Mouse (Mus musculus) ES-E14 (cell line): ENCODE data around the gene Slc22a3. TPM values are rescaled to one million over a fixed set of nuclear protein-coding genes. Genes with fewer than 3 reads are reported as not detected.

ENCODE experiments used
- DNase-seq: peaks from one replicate; pipeline ENCODE4 v3.0.0-alpha.2; 2013; ENCODE audit warnings: low read depth, low spot score
- H3K27ac ChIP-seq: 2 replicates; pipeline ENCODE4 v1.5.1; 2012; ENCODE audit warnings: low read depth, mild to moderate bottlenecking, low read length, moderate library complexity, mixed read lengths; ENCODE audit not compliant: poor library complexity, insufficient read depth, severe bottlenecking
- H3K36me3 ChIP-seq: 2 replicates; pipeline ENCODE4 v1.6.1; 2012; ENCODE audit warnings: mild to moderate bottlenecking, low read length, moderate library complexity, mixed read lengths; ENCODE audit not compliant: control insufficient read depth, poor library complexity, insufficient read depth, severe bottlenecking
- H3K4me1 ChIP-seq, 2 experiments: fragments of 150-350 bp in 1 of 2; sonication (generic) in 1 of 2; 2 replicates each; pipeline ENCODE4 v1.6.1; 2012; ENCODE audit warnings: low read length in 2 of 2, mild to moderate bottlenecking in 1 of 2, mixed read lengths in 1 of 2; ENCODE audit not compliant: control insufficient read depth in 2 of 2, insufficient read depth in 2 of 2, poor library complexity in 1 of 2
- H3K4me3 ChIP-seq, 2 experiments: fragments of 150-350 bp in 1 of 2; sonication (generic) in 1 of 2; 2 replicates each; pipeline ENCODE4 v1.5.1; 2012; ENCODE audit warnings: low read length in 2 of 2, low read depth in 1 of 2, mild to moderate bottlenecking in 1 of 2, mixed read lengths in 1 of 2; ENCODE audit not compliant: insufficient read depth in 1 of 2, poor library complexity in 1 of 2, severe bottlenecking in 1 of 2
- H3K9ac ChIP-seq: 2 replicates; pipeline ENCODE4 v1.6.1; 2012; ENCODE audit warnings: low read depth, mild to moderate bottlenecking, low read length, mixed read lengths; ENCODE audit not compliant: poor library complexity, insufficient read depth, severe bottlenecking
- H3K9me3 ChIP-seq: fragments of 150-350 bp; sonication (generic); 2 replicates; pipeline ENCODE4 v1.6.1; 2012; ENCODE audit warnings: low read depth, mild to moderate bottlenecking, low read length; ENCODE audit not compliant: control insufficient read depth, insufficient read depth
- CHD2 ChIP-seq: IDR thresholded peaks from 2 replicates; pipeline ENCODE4 v1.6.1; 2014; ENCODE audit warnings: mild to moderate bottlenecking, low read depth, low read length, inconsistent platforms
- HCFC1 ChIP-seq: IDR thresholded peaks from 2 replicates; pipeline ENCODE4 v1.6.1; 2012; ENCODE audit warnings: low read length, inconsistent platforms, borderline replicate concordance; ENCODE audit not compliant: insufficient read depth
- MAFK ChIP-seq: IDR thresholded peaks from 2 replicates; pipeline ENCODE4 v1.6.1; 2014; ENCODE audit warnings: mild to moderate bottlenecking, low read depth, low read length, inconsistent platforms; ENCODE audit not compliant: insufficient read depth
- ZC3H11A ChIP-seq: IDR thresholded peaks from 2 replicates; pipeline ENCODE4 v1.6.1; 2012; ENCODE audit warnings: low read depth, mild to moderate bottlenecking, inconsistent platforms, low read length, borderline replicate concordance
- ZNF384 ChIP-seq: IDR thresholded peaks from 2 replicates; pipeline ENCODE4 v1.6.1; 2012; ENCODE audit warnings: low read depth, low read length, inconsistent platforms
- in situ Hi-C, 2 experiments: fragments of 600-800 bp; cut with MboI; formaldehyde crosslinking; loops; one replicate each; pipeline ENCODE4 v1.15.1; 2025; ENCODE audit warnings: low sequenced_read_pairs in 2 of 2, inconsistent platforms in 1 of 2; ENCODE audit not compliant: unreplicated experiment in 2 of 2
- total RNA-seq: library from RNA; depleted of rRNA; stranded (reverse); fragments of 300-350 nt; gene quantifications from 2 replicates; pipeline ENCODE4 v1.2.3, GENCODE M21; 2012

Slc22a3 gene
- total RNA-seq, 1 experiment = 0.22 TPM

- TF ChIP-seq ZC3H11A = no peak
- TF ChIP-seq MAFK = no peak
- no peak for TF ChIP-seq ZNF384
- Histone ChIP-seq H3K4me3 (no peak overlapping the region), H3K27ac (no peak overlapping the region), H3K4me1 (no peaks in the 10 kb centered on the region), H3K9ac (no peak overlapping the region), H3K9me3 (no peaks in the 10 kb centered on the region), H3K36me3 (no peaks in the 10 kb centered on the region)
- DNase-seq = no peak
- in situ Hi-C loops = loop anchor here in 1 of 2 experiments (10.0 kb wide), 1 partner anchor 402 kb away; no protein-coding TSS in a partner anchor
Measured at GRCm38 (mm10) chr17:12412891-12413237, 94.6 kb downstream of the Slc22a3 start.

DNA sequence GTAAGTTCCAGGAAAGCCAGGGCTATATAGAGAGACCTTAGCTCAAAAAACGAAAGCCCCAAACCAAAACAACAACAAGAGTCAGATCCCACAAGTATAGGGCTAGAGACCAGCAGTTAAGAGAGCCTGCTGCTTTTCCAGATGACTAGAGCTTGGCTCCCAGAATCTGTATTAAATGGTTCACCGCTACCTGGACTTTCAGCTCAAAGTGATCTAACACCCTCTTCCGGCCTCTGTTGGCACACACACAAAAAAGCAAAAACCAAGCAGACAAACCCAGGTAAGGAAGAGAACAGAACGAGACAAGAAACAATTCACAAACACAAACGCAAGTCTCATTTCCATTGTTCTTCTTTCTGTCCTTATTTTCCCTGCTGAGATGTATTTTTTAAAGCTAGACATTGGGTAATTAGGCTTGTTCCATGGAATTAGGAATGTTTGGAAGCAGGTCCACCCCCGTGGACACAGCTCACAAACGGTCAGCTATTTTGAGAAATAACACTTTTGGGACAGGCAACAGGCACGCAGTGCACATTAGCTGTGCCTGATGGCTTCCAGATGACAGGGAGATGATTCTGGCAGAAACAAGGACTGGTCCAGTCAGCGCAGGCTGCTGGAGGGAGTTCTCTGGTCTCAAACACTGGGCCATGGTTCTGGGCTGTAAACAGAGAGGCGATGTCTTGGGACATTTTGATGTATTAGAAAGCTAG lies 95.2 kb downstream of the Slc22a3 start:
- H3K27ac ChIP-seq = no peak overlapping the region
- H3K9ac ChIP-seq = no peak overlapping the region
- H3K4me3 ChIP-seq = no peak overlapping the region
- DNase-seq = no peak
- H3K9me3 ChIP-seq = no peaks in the 10 kb centered on the region
- in situ Hi-C loops = loop anchor here in 1 of 2 experiments (10.0 kb wide), 1 partner anchor 402 kb away; no protein-coding TSS in a partner anchor
- no peaks in the 10 kb centered on the region for H3K4me1 ChIP-seq
- no peaks in the 10 kb centered on the region for H3K36me3 ChIP-seq
- TF ChIP-seq CHD2 (no peak), ZC3H11A (no peak), ZNF384 (no peak), HCFC1 (no peak), MAFK (no peak)

- no peaks in the 10 kb centered on the region for H3K36me3 ChIP-seq
- TF ChIP-seq CHD2 = no peak
Measured at GRCm38 (mm10) chr17:12409346-12409944, 98.1 kb downstream of the Slc22a3 start.

DNA sequence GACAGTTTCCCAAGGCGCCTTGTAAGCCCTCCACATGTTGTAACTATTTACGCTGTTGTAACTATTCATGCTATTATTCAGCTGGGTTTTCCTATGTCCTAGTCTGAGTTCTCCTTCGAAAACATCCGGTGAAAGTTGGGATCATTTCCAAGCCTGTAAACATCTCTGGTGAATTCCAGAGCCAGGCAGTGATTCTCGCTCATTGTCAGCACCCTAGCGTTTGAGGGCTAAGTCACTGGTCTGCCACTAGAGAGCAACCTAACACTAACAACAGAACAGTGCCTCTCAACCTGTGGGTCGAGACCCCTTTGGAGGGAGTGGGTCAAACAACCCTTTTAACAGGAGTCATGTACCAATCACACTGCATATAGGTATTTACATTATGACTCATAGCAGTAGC lies 104.1 kb downstream of the Slc22a3 start:
- no peak for DNase-seq
- in situ Hi-C loops = no loop called here
- TF ChIP-seq CHD2 (peak; percentile 83), HCFC1 (no peak), MAFK (no peak), ZC3H11A (no peak)

More at GRCm38 (mm10) chr17:12409346-12409944, 98.1 kb downstream of the Slc22a3 start:
- in situ Hi-C loops = no loop called here
- Histone ChIP-seq H3K4me3 (no peak overlapping the region), H3K9me3 (no peaks in the 10 kb centered on the region), H3K9ac (no peak overlapping the region), H3K27ac (no peak overlapping the region), H3K4me1 (no peaks in the 10 kb centered on the region)
- DNase-seq = no peak

GRCm38 (mm10) chr17:12396163-12396677 lies 111.3 kb downstream of the Slc22a3 start:
- no peak for DNase-seq
- Histone ChIP-seq H3K27ac (no peak overlapping the region), H3K4me1 (no peaks in the 10 kb centered on the region), H3K9me3 (no peaks in the 10 kb centered on the region), H3K9ac (no peak overlapping the region), H3K36me3 (no peaks in the 10 kb centered on the region), H3K4me3 (no peak overlapping the region)
- TF ChIP-seq ZC3H11A (no peak), HCFC1 (no peak), ZNF384 (no peak), MAFK (no peak)
- in situ Hi-C loops = no loop called here

More for the DNA sequence above, 104.1 kb downstream of the Slc22a3 start:
- Histone ChIP-seq H3K9ac (no peak overlapping the region), H3K4me3 (no peak overlapping the region), H3K27ac (no peak overlapping the region), H3K9me3 (no peaks in the 10 kb centered on the region), H3K36me3 (no peaks in the 10 kb centered on the region; the same call in 1 of the 2 replicates), H3K4me1 (no peaks in the 10 kb centered on the region)
